Mouse (Mus musculus): ENCODE measurements around the gene Phyhipl.

GRCm38 (mm10) chr10:70635261-70635660 is 20.5 kb downstream of the Phyhipl start:
- no peak for TF ChIP-seq IRF4 (IDR thresholded peaks at IDR 0.05; ENCODE audit: low read depth, low read length)
- no peak for TF ChIP-seq BHLHE40 (IDR thresholded peaks at IDR 0.05; ENCODE audit: low read depth, low read length)

All from CH12.LX (cell line).